Mouse (Mus musculus) embryonic fibroblast, embryonic 13.5 days (primary cell): Measurements from ENCODE around the gene Ifitm10.

Experiments
- CTCF ChIP-seq: IDR thresholded peaks from 2 replicates; pipeline ENCODE4 v1.5.1; 2011; ENCODE audit warnings: mild to moderate bottlenecking, control low read depth, low read length, moderate library complexity, borderline replicate concordance; ENCODE audit not compliant: insufficient read depth
- POLR2A ChIP-seq: IDR thresholded peaks from 2 replicates; pipeline ENCODE4 v1.6.1; 2011; ENCODE audit warnings: low read depth, mild to moderate bottlenecking, control low read depth, low read length, moderate library complexity

DNA sequence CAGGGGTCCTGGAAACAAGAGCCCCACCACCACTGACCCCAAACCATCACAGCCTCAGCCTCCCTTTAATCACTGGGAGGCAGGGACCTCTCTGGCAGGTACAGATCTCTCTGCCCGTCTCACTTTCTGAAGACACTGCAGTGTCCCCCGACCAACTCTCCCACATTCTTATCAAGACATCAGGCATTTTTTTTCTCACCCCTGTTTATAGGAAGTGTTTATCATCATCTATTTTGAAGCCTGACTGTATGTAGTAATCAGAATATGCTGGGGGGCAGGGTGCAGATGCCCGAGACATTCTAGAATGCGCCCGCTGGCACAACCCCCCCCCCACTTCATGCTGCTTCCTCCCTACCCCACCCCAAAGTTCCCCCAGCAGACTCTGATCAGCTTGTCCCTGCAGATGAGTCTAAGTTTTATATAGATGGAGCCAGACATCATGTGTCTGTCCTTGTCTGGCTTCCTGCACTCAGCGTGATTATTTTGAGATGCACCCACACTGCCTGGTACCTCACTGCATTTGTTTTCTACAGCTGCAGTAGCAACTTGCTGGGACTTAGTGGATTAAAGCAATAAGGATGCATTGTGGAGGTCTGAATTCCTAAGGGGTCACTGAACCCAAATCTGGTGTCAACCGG, 26.7 kb upstream of the Ifitm10 start:
- no peak for TF ChIP-seq CTCF
- no peak for TF ChIP-seq POLR2A
